Mouse (Mus musculus): ENCODE measurements around the gene Gm10053.
"Not testable (repeated sequence)": the region's sequence is repeated elsewhere in the genome, so short reads cannot be mapped to it uniquely, and the experiment has no call there.

Gene Gm10053

DNA sequence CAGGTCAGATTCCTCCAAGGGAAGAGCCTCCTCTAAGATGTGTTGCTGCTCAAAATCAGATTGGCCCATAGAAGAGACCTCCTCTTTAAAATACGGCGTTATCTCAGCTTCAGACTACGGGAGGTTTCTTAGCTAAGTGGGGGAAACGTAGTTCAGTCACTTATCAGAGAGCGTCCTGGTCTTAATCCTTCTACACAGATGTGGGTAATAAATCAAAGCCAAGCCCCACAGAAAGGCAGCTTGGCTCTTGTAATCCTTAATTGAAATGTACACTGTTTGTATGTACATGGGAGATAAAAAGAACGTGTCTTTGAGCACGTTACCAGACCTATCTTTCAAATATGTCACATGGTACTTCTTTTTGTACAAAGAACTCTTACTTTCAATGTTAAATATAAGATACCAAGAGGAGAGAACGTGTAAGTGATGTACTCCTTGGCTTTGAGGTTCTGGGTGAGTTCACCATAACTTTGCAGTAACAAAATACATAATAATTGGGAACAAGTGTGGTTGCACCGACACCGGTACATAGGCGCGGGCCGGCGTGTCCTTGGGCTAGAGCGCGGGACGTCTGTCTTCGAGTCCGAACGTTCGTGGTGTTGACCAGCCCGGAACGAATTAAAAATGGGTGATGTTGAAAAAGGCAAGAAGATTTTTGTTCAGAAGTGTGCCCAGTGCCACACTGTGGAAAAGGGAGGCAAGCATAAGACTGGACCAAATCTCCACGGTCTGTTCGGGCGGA lies at the start of gene Gm10053:
TSS of gene Gm10053 (plus strand) at position 558 of the 742 bp plus-strand sequence.
- in situ Hi-C loops (cut with MboI, MseI) = not testable (repeated sequence)

- in situ Hi-C loops (cut with MboI, MseI) = no loop called here
Observed at GRCm38 (mm10) chr19:24842080-24842479, 33.4 kb upstream of the Gm10053 start.

DNA sequence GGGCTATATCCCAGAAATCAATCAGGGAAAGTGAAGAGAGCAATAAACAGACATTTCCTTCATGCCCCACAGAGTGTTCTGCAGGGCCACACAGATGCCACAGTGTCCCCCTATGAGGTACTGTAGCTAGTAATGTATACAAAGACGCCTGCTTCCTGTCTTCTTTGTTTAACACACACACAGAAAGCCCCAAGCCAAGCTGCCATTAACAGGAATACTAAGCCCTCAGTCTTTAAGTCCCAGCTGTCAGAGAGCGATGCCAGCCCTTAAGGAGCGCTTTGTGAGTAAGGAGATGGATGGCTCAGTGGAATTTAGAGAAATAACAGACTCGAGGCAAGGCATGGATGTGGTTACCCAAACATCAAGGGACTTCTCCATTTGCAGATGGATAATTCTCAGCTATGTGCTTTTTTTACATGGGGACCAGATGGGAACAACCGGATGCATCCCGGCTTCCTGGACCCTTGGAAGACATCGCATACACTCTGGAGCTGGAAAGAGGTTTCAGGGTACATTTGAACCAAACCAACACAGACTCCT lies 30.4 kb upstream of the Gm10053 start:
- in situ Hi-C loops (cut with MboI, MseI) = no loop called here

DNA sequence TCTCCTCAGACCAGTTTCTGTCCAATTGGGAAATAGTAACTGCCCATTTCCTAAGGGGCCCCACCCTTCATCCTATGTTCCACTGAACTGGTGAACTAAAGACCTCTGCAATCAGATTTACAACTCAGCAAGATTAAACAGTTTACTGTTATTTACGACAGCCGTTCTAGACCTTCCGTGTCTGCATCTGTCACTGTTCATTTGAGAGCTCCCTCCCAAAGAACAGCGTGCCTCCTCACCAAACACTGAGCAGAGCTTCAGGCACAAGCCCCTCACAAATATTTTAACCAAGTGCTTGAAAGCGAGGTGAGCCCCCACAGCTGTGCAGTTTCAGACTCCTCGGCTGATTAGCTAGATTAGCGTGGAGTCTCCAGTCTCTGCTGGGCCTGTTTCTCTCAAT lies 27.1 kb upstream of the Gm10053 start:
- in situ Hi-C loops (cut with MboI, MseI) = no loop called here

DNA sequence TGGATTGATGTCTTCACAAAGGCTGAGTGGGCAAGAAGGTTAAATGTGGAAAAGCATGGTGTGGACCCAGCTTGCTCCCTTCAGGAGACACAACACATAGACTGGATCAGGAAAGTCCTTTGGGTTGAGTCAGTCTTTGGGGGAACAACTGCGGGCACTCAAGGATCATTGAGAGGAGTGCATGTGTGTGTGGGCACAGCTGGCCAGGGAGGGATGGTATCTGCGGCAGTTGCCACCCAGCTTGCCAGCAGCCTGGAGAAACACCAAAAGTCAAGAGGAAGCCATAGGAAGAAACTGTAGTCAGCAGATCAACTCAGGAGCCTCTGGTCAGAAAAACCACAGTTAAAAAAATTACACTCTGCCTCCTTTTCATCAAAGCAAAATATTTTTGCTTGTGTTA lies 26.6 kb upstream of the Gm10053 start:
- in situ Hi-C loops (cut with MboI, MseI) = no loop called here

GRCm38 (mm10) chr19:24851456-24852315 lies 23.8 kb upstream of the Gm10053 start:
- in situ Hi-C loops (cut with MboI, MseI) = loop anchor here (10.0 kb wide), 1 partner anchor 137 kb away; no protein-coding TSS in a partner anchor

DNA sequence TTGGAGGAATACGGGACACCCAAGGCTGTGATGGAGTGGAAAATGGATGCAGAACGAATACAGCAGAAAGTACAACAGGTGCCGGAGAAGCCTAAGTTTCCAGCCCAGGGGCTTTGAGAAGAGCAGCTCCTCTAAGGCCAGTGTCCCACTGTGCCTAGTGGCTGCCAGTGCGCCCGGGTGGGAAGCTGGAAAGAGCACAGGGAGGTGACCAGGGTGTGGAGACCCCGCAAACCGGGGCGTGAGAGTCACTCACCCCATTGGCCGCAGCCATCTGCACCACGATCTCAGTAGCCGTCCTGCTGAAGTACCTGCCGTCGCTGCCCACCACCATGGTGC lies 14.2 kb upstream of the Gm10053 start:
- in situ Hi-C loops (cut with MboI, MseI) = no loop called here

DNA sequence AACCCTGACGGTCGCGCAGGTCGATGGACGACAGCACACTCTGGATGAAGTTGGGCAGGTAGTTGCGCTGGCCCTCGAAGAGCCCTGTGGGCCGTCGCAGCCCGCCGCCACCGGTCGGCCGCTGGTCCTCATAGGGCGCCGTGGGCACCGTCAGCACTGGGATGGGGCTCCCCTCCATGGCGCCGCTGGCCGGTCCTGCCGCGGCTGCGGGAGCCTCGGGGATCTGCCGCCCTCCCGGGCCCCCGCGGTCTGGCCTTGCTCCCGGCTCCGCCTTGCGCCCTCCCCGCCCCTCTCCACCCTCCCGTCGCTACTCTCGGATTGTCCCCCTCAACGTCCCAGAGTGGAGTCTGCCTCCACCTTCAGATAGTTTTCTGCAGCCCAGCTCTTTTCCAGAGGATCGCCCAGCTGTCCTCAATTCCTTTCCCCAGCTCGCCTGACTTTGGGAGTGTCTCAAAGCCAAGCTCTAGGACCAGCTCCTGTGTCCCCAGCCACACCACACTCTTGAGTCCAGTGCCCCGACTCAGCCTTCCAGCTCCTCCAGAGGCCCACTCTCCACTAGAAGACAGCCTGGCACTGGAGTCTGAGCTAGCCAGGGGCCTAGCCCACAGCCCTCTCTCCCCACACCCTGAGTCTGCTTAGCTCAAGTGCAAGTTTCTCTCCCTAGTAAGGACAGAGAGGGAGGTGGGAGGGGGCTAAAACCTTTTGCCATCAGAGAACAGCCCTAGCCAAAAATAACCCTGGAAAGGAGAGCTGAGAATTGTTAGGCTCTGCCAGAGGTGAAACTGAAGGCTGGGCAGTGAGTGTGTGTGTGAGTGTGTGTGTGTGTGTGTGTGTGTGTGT lies 13.7 kb upstream of the Gm10053 start, which contains the start of gene Pgm5:
TSS of gene Pgm5 (minus strand) at position 244 of the 840 bp plus-strand sequence.
- in situ Hi-C loops (cut with MboI, MseI) = no loop called here

DNA sequence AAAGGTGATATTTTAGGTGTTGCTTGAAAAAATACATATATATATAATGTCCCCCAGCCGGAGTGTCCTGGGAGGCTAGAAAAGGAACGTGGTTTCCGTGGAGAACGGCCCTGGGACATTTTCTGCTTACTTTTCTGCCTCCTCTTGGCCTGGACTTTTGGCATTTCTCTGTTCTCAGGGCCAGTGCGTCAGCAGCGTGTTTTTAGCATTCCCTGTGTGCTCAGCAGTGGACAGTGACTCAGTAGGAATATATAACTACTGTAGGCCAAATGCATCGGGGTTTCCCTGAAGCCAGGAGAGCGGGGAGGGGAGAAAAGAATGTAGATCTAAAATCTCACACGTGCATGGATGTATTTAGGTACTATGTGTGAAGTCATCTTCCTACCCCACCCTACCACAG lies 10.1 kb upstream of the Gm10053 start:
- in situ Hi-C loops (cut with MboI, MseI) = no loop called here

DNA sequence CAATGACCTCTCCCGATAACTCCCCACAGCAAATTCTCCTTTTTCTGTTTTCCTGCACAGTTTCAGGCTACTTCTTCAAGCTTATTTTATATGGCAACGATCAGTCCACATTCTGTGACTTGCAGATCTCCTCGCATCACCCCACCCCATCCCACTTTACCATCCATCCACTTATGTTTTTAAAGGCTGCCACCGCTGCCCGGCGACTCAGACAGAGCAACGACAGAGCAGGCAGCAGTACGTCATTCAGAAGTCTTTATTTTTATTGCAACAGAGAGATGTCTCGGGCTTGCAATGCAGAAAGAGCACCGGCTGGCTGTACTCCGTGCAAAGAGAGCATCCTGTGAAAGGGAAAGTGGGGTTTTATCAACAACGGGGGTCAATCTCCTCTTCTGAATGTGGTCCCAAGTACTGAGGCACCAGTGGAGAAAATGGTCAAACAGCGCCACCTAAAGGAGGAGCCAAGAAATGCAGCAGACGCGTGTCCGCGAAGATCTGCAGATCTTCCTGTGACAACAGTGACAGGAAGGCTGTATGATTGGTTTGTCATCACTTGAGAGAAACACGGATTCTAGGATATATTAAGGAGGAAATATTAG lies 4.3 kb upstream of the Gm10053 start:
- in situ Hi-C loops (cut with MboI, MseI) = loop anchor here (5.0 kb wide), 2 partner anchors 169 to 244 kb away; no protein-coding TSS in a partner anchor

GRCm38 (mm10) chr19:24873873-24874272 lies 1.6 kb upstream of the Gm10053 start:
- in situ Hi-C loops (cut with MboI, MseI) = loop anchor here (5.0 kb wide), 2 partner anchors 172 to 247 kb away; no protein-coding TSS in a partner anchor

- in situ Hi-C loops (cut with MboI, MseI) = loop anchor here (10.0 kb wide), 1 partner anchor 586 kb away; no protein-coding TSS in a partner anchor
Observed at GRCm38 (mm10) chr19:24881237-24881636, 5.8 kb downstream of the Gm10053 start.

- in situ Hi-C loops (cut with MboI, MseI) = loop anchor here (10.0 kb wide), 1 partner anchor 591 kb away; no protein-coding TSS in a partner anchor
Observed at GRCm38 (mm10) chr19:24885504-24885903, 10.0 kb downstream of the Gm10053 start.

GRCm38 (mm10) chr19:24886888-24887287 lies 11.4 kb downstream of the Gm10053 start:
- in situ Hi-C loops (cut with MboI, MseI) = loop anchor here (10.0 kb wide), 1 partner anchor 592 kb away; no protein-coding TSS in a partner anchor

DNA sequence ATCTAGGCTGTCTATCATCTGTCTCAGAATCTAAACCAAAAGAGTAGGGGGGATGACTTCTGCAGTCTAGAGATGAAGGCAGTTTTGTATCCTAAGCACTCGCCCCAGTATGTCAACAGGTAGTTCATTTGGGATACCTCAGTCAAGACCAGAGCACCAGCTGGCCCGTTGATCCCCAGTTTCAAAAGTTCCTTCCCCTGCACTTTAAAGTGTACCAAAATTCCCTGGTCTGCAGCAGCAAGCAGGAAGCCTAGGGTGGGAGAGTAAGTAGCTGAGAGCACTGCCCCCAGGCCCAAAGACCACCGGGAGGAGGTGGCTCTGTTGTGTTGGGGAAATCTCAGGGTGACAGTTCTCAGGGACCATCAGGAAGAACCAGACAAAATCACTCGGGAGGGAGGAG lies 21.1 kb downstream of the Gm10053 start:
- in situ Hi-C loops (cut with MboI, MseI) = no loop called here

- in situ Hi-C loops (cut with MboI, MseI) = no loop called here
Observed at GRCm38 (mm10) chr19:24897006-24897895, 21.8 kb downstream of the Gm10053 start.

- in situ Hi-C loops (cut with MboI, MseI) = no loop called here
Observed at GRCm38 (mm10) chr19:24897896-24898736, 22.6 kb downstream of the Gm10053 start.

DNA sequence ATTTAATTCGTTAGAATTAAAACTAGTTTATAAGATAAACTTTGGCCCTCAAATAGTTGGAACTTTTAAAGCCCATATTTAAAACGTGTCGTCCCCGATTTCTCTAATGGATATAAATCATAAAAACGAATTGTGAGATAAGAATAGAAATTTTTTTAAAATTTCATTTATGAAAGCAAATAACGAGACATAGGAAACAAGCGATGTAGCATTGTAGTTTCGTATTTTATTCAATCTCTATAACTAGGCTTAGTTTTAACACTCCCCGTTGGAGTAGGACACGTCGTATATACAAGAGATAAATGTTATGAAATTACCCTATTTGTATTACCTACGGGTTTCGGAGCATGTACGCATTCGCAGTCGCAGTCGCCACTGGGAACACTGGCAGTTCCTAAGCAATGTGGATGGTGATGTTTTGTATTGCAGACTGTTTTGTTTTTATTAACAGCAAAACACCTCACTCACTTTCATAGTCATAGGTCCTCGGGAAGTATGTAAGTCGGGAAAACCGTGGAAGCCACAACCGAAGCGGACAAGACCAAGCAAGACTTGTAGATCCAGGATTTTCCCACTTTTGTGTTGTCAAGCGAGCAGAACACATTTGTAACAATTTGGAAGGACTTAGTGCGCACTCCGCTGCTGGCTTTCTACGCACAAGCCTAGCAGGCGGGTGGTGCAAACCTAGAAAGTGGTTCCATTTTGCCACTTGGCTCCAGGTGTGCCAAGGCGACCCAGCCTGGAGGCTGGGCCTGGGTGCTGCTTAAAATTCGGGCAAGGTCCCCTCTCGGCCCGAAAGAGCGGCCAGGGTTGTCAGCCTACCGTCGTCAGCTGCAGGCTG lies 23.5 kb downstream of the Gm10053 start:
- in situ Hi-C loops (cut with MboI, MseI) = no loop called here
